Mouse (Mus musculus) lung, postnatal 4 days (tissue): Measurements from ENCODE around the gene Cypt14.
"Not testable (repeated sequence)": the region's sequence is repeated elsewhere in the genome, so short reads cannot be mapped to it uniquely, and the experiment has no call there.

Experiments used
- DNase-seq, 2 experiments: peaks; one replicate each; pipeline ENCODE4 v3.0.0; 2021

Cypt14 gene

DNA sequence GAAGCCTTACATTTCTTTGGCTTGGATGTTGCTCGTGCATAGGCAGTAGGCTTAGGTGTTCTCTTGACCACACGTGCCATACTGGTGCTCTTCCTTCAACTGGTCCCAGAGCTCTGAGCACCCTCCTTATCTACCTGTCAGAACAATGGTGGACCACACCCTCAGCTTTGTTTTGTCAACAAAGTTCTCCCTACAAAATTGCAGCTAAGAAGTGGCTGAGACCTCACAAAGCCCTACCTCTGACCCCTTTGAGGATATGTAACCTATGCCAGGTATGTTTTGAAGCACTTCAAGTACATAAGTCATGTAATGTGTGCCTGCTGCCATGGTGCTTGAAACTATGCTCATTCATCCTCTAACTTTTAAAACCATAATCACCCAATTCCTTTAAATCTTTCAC, at the start of gene Cypt14:
Gene Cypt14, minus strand, starts transcription at position 101 of the 400 bp plus-strand sequence.
- DNase-seq: not testable (repeated sequence)
